Mouse (Mus musculus) heart, embryonic 14.5 days (tissue): ENCODE results near the gene Acap2. TPM values are rescaled to one million over a fixed set of nuclear protein-coding genes. Genes with fewer than 3 reads are reported as not detected.
A peak's percentile ranks its signal among the peaks of the same experiment; 100 is the strongest.

Source experiments
- ATAC-seq: fragments of 200-750 bp; cut with Nextera tagmentation; 2 replicates; pipeline ENCODE4 v1.8.0; 2017; ENCODE audit warnings: low read depth, moderate TSS enrichment; ENCODE audit not compliant: insufficient number of reproducible peaks, insufficient read depth, low FRiP score
- H3K27ac ChIP-seq, 2 experiments: fragments of 200-500 bp in 1 of 2; fragments of 300-500 bp in 1 of 2; sonication (generic) in 1 of 2; replicated peaks in 1 of 2; 2 replicates each; pipeline ENCODE4 v1.5.1; 2012 to 2014; ENCODE audit warnings: low read depth in 2 of 2, low read length in 2 of 2, control low read depth in 1 of 2, mild to moderate bottlenecking in 1 of 2, mixed read lengths in 1 of 2; ENCODE audit not compliant: control insufficient read depth in 1 of 2, insufficient read depth in 1 of 2
- H3K27me3 ChIP-seq: fragments of 300-500 bp; sonication (generic); 2 replicates; pipeline ENCODE4 v1.6.1; 2014; ENCODE audit warnings: mild to moderate bottlenecking, low read length, control low read depth; ENCODE audit not compliant: control insufficient read depth, insufficient read depth
- H3K36me3 ChIP-seq: fragments of 300-500 bp; sonication (generic); 2 replicates; pipeline ENCODE4 v1.6.1; 2014; ENCODE audit warnings: mild to moderate bottlenecking, control low read depth, low read length, mixed read lengths; ENCODE audit not compliant: control insufficient read depth, insufficient read depth
- H3K4me1 ChIP-seq, 2 experiments: fragments of 200-500 bp in 1 of 2; fragments of 300-500 bp in 1 of 2; sonication (generic) in 1 of 2; 2 replicates each; pipeline ENCODE4 v1.6.1; 2012 to 2014; ENCODE audit warnings: low read length in 2 of 2, control low read depth in 1 of 2, mixed read lengths in 1 of 2; ENCODE audit not compliant: control insufficient read depth in 2 of 2, insufficient read depth in 2 of 2
- H3K4me2 ChIP-seq: fragments of 300-500 bp; sonication (generic); 2 replicates; pipeline ENCODE4 v1.6.1; 2014; ENCODE audit warnings: mild to moderate bottlenecking, low read length
- H3K4me3 ChIP-seq, 2 experiments: fragments of 200-500 bp in 1 of 2; fragments of 300-500 bp in 1 of 2; sonication (generic) in 1 of 2; 2 replicates each; pipeline ENCODE4 v1.5.1; 2012 to 2014; ENCODE audit warnings: low read length in 2 of 2, mild to moderate bottlenecking in 2 of 2, control low read depth in 1 of 2, low read depth in 1 of 2, moderate library complexity in 1 of 2; ENCODE audit not compliant: control insufficient read depth in 1 of 2, insufficient read depth in 1 of 2
- H3K9ac ChIP-seq: fragments of 300-500 bp; sonication (generic); 2 replicates; pipeline ENCODE4 v1.6.1; 2014; ENCODE audit warnings: mild to moderate bottlenecking, low read length
- H3K9me3 ChIP-seq: fragments of 300-500 bp; sonication (generic); 2 replicates; pipeline ENCODE4 v1.6.1; 2016; ENCODE audit warnings: low read length, control low read depth; ENCODE audit not compliant: control insufficient read depth
- WGBS: fragments of 180-500 bp; shearing (Covaris S2); extraction: QIAGEN DNeasy Blood & Tissue Kit; methylation state at CpG from one replicate; pipeline ENCODE4 v1.1.7; 2014; 5-methylcytosine and 5-hydroxymethylcytosine counted together
- polyA plus RNA-seq: library from polyadenylated mRNA; unstranded; fragments of >200 nt; fragmentation: Nextera tagmentation; extraction: Ambion mirVana; gene quantifications from 2 replicates; pipeline ENCODE4 v1.2.1, GENCODE M21; 2014

Gene Acap2
- polyA plus RNA-seq, 1 experiment from 2014 or later, result 14.9 TPM

DNA sequence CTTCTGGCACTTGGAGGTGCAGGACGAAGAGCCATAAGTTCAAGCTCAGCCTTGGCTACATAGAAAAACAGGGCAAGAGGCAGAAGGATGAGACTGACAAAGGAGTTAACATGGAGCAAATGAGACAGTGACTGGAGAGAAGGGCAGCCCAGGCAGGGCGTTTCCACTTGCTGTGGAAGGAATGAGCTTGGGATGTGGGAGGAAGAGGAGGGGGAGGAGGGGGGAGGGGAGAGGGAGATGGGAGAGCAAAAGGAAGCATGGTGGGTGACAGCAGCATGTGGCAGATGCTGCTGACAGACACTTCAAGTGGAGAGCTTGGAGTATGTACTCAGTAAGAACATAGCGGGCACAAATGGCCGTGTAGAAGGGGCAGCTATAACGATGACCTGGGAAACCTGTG is 37.2 kb upstream of the Acap2 start:
- Histone ChIP-seq H3K4me3 (no peak overlapping the region), H3K9me3 (no peaks in the 10 kb centered on the region), H3K27me3 (no peaks in the 10 kb centered on the region; the same call in 1 of the 2 replicates), H3K27ac (no peak overlapping the region), H3K36me3 (no peaks in the 10 kb centered on the region), H3K4me1 (peaks cover 10 to 12% of the 10 kb centered on the region in 2 experiments), H3K4me2 (no peak overlapping the region), H3K9ac (no peak overlapping the region)
- WGBS, result 40% methylated on average over 5 of the region's 5 CpGs
- no peak for ATAC-seq

GRCm38 (mm10) chr16:31235457-31236310 is 34.6 kb upstream of the Acap2 start:
- Histone ChIP-seq H3K27ac (no peak overlapping the region), H3K4me2 (peak overlapping the region; percentile 50), H3K9me3 (no peaks in the 10 kb centered on the region), H3K4me3 (peak overlapping the region in 1 of 2 experiments; percentile 15; a peak in 1 of 4 replicates), H3K9ac (no peak overlapping the region), H3K36me3 (no peaks in the 10 kb centered on the region), H3K27me3 (no peaks in the 10 kb centered on the region), H3K4me1 (peaks cover 11 to 14% of the 10 kb centered on the region in 2 experiments)
- WGBS, result 15% methylated on average over 17 of the region's 18 CpGs
- no peak for ATAC-seq

- H3K4me3 ChIP-seq, result no peak overlapping the region
- ATAC-seq, result no peak
- H3K27ac ChIP-seq, result no peak overlapping the region
- no peak overlapping the region for H3K9ac ChIP-seq
- no peak overlapping the region for H3K4me2 ChIP-seq
- H3K4me1 ChIP-seq, result peaks cover 11 to 14% of the 10 kb centered on the region in 2 experiments
- WGBS, result 77% methylated on average over 12 of the region's 12 CpGs
- no peaks in the 10 kb centered on the region for H3K27me3 ChIP-seq
- no peaks in the 10 kb centered on the region for H3K36me3 ChIP-seq
- no peaks in the 10 kb centered on the region for H3K9me3 ChIP-seq
Observed at GRCm38 (mm10) chr16:31234808-31235456, 33.9 kb upstream of the Acap2 start.

- no peak overlapping the region for H3K9ac ChIP-seq
- 58% methylated on average over 3 of the region's 3 CpGs for WGBS
- H3K4me1 ChIP-seq, result peaks cover 11 to 14% of the 10 kb centered on the region in 2 experiments
- ATAC-seq, result no peak
- no peaks in the 10 kb centered on the region for H3K27me3 ChIP-seq
- H3K27ac ChIP-seq, result no peak overlapping the region
- H3K9me3 ChIP-seq, result no peaks in the 10 kb centered on the region
- peak overlapping the region; percentile 68 for H3K4me2 ChIP-seq
- no peak overlapping the region for H3K4me3 ChIP-seq
- H3K36me3 ChIP-seq, result no peaks in the 10 kb centered on the region
Observed at GRCm38 (mm10) chr16:31234356-31234755, 33.3 kb upstream of the Acap2 start.

DNA sequence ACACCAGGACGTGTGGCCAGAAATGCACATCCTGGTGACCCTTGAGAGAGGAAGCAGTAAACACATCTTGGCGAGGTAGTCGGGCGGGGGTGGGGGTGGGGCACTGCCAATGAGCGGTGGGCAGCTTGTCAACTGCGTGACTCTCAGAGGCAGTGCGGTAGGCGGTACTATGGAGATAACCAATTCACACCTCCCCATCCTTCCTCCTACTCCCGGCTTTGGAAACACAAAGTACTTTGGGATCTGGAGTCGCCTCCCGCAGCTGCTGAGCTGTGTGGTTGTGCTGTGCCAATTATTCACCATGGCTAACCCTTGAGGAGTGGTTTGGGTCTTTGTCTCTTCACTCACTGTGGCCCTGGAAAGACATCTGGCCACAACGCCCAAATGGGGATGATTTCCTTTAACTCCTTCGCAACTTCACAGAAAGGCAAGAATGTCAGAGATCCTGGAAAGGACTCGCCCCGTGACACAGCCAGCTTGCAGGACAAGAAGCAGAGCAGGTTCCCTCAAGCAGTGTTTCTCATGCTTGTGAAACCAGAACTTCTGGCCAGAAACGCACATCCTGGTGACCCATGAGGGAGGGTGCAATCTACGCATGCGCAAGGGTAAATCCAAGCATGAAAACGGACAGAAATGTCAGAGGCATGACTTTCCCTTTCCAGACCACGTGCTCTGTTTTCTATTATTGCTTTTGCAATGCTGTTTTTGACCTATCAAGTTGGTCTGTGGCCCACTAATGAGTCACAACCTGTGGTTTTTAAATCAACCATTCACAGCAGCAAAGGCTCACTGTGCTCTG is 32.7 kb upstream of the Acap2 start:
- peak overlapping the region; percentile 5; the same call in 1 of the 2 replicates for H3K9ac ChIP-seq
- 0 out of 4 replicates have a peak overlapping the region, but pooled peaks of 1 of the 2 experiments have one; percentile 31 for H3K27ac ChIP-seq
- H3K4me2 ChIP-seq, result peak overlapping the region; percentile 68
- WGBS, result 10% methylated on average over 20 of the region's 20 CpGs
- no peaks in the 10 kb centered on the region for H3K9me3 ChIP-seq
- peak overlapping the region; percentile 27 to 28 for H3K4me3 ChIP-seq
- peaks cover 11 to 14% of the 10 kb centered on the region in 2 experiments for H3K4me1 ChIP-seq
- no peaks in the 10 kb centered on the region for H3K27me3 ChIP-seq
- no peaks in the 10 kb centered on the region for H3K36me3 ChIP-seq
- no peak for ATAC-seq

GRCm38 (mm10) chr16:31233167-31233498 is 32.1 kb upstream of the Acap2 start:
- Histone ChIP-seq H3K4me1 (peaks cover 11 to 14% of the 10 kb centered on the region in 2 experiments), H3K9me3 (no peaks in the 10 kb centered on the region), H3K27ac (no peak overlapping the region), H3K27me3 (no peaks in the 10 kb centered on the region), H3K4me2 (peak overlapping the region; percentile 68), H3K4me3 (peak overlapping the region; percentile 27 to 28), H3K9ac (peak overlapping the region; percentile 5; the same call in 1 of the 2 replicates), H3K36me3 (no peaks in the 10 kb centered on the region)
- no peak for ATAC-seq
- WGBS, result 9% methylated on average over 4 of the region's 4 CpGs

GRCm38 (mm10) chr16:31232491-31233166 is 31.6 kb upstream of the Acap2 start:
- no peaks in the 10 kb centered on the region for H3K27me3 ChIP-seq
- no peaks in the 10 kb centered on the region for H3K9me3 ChIP-seq
- WGBS, result 72% methylated on average over 5 of the region's 5 CpGs
- ATAC-seq, result no peak
- H3K27ac ChIP-seq, result no peak overlapping the region
- no peaks in the 10 kb centered on the region for H3K36me3 ChIP-seq
- no peak overlapping the region for H3K4me3 ChIP-seq
- H3K9ac ChIP-seq, result no peak overlapping the region
- H3K4me1 ChIP-seq, result peaks cover 11 to 14% of the 10 kb centered on the region in 2 experiments
- H3K4me2 ChIP-seq, result no peak overlapping the region; the same call in 1 of the 2 replicates
